Mouse (Mus musculus) T-cell, adult 66 days (primary cell): Measurements from ENCODE around the gene Mrps6. TPM values are rescaled to one million over a fixed set of nuclear protein-coding genes. Genes with fewer than 3 reads are reported as not detected.

Experiments used
- total RNA-seq, 2 experiments: library from RNA; stranded (reverse); gene quantifications; 3 replicates in 1 of 2; 4 replicates in 1 of 2; pipeline ENCODE4 v1.2.4; 2023

Mrps6 gene
- total RNA-seq = 10 to 100 TPM; 29.7 to 31.0 TPM

GRCm38 (mm10) chr16:92057852-92058643 is at the start of gene Mrps6, which contains the start of the genes Gm49711 and Slc5a3:
Gene Mrps6, plus strand, starts transcription at chr16:92058270.
Gene Gm49711, plus strand, starts transcription at chr16:92058316.
Gene Slc5a3, plus strand, starts transcription at chr16:92058322.

Other genes starting within 250 kb of the Mrps6 start
- gene Gm49711, start within 50 bp of the Mrps6 start, total RNA-seq = not detected
- 10 to 100 TPM; 11.8 to 15.5 TPM for gene Slc5a3, start 52 bp downstream of the Mrps6 start, total RNA-seq
- not detected for gene Kcne2, start 234.1 kb downstream of the Mrps6 start, total RNA-seq
- 10 to 100 TPM; 20.2 to 29.7 TPM for gene Smim11, start 243.0 kb downstream of the Mrps6 start, total RNA-seq